Mouse (Mus musculus): ENCODE measurements around the gene Brsk2. TPM values are rescaled to one million over a fixed set of nuclear protein-coding genes. Genes with fewer than 3 reads are reported as not detected.

The Brsk2 gene
- polyA plus RNA-seq (2017; shearing (Covaris generic)), result 0.50 TPM

DNA sequence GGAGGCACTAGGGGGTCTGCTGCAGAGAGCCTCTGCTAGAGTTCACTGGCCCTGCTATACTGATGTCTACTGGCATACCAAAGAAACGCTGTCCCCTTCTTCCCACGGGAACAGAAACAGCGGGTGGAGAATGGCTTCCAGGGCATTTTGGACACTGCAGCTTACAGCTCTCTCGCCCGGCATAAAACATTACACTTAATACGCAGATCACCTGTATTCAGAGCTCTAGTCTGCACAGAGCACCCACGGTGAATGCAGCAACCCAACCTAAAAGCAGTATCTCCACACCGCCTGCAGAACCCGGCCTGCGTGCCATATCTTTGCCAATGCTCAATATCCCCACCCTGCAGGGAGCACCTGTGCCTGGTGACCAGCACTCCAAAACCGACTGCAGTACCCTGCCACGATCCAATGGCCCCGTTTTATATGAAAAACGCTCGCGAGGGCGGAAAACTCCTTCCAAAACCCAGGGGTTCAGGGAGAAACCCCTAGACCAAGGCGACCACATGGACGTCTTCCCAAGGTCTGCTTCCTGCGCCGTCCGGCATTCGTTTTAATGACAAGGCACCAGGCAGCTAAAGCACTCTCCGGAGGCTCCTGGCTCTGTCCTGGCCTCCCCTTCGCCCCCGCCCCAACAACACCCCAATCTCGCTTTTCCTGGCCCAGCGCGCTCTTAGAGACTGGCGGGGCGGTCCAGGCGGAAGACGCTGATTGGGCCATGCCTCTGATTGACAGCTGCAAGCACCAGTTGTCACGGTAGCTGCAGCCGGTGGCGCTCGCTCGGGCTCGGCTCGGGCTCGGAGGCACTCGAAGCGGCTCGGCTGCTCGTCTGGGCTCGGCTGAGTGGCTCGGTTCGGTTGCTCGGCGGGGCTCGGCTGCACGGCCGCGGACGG is at the start of gene Brsk2:
Brsk2 (plus strand) TSS at position 846 of the 893 bp plus-strand sequence.

DNA sequence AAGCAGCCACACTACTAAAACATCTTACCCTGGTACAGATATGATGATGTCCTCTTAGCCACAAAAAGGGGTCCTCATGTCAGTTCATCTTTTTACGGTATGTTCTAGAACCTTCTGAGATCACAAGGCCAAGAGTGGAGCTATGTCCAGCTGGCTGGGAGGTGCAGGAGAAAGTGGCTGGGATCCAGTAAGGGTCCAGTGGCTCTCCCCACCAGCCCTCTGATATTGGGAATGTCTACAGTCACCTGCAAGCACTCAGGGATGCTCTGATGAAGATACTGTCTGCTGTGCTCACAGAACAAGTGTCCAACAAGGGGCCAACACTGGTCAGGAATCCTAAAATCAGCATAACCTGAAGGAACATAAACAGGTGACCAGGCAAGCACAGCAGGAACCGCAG is 31.1 kb upstream of the Brsk2 start, which contains the start of gene Tollip:
Tollip (minus strand) TSS at position 101 of the 400 bp plus-strand sequence.

Other genes starting within 250 kb of the Brsk2 start
- not detected for gene Muc5ac, start 160.8 kb upstream of the Brsk2 start, polyA plus RNA-seq (2017; shearing (Covaris generic))
- 0.01 TPM for gene Muc5b, start 110.7 kb upstream of the Brsk2 start, polyA plus RNA-seq (2017; shearing (Covaris generic))
- 43.6 TPM for gene Tollip, start 31.2 kb upstream of the Brsk2 start, polyA plus RNA-seq (2017; shearing (Covaris generic))
- gene Mob2, start 111.3 kb downstream of the Brsk2 start, polyA plus RNA-seq (2017; shearing (Covaris generic)), result 76.0 TPM
- gene Dusp8, start 146.1 kb downstream of the Brsk2 start, polyA plus RNA-seq (2017; shearing (Covaris generic)), result not detected
- not detected for gene Gm45618, start 171.0 kb downstream of the Brsk2 start, polyA plus RNA-seq (2017; shearing (Covaris generic))
- not detected for gene Gm39115, start 186.3 kb downstream of the Brsk2 start, polyA plus RNA-seq (2017; shearing (Covaris generic))
- not detected for gene Gm45337, start 194.9 kb downstream of the Brsk2 start, polyA plus RNA-seq (2017; shearing (Covaris generic))
- gene Gm29735, start 207.4 kb downstream of the Brsk2 start, polyA plus RNA-seq (2017; shearing (Covaris generic)), result not detected
- gene Gm4553, start 216.0 kb downstream of the Brsk2 start, polyA plus RNA-seq (2017; shearing (Covaris generic)), result not detected
- gene Krtap5-2, start 226.3 kb downstream of the Brsk2 start, polyA plus RNA-seq (2017; shearing (Covaris generic)), result not detected
- gene Gm10153, start 240.6 kb downstream of the Brsk2 start, polyA plus RNA-seq (2017; shearing (Covaris generic)), result not detected